Mouse (Mus musculus) adrenal gland, postnatal 4 days (tissue): ENCODE measurements around the gene Park7. TPM values are rescaled to one million over a fixed set of nuclear protein-coding genes. Genes with fewer than 3 reads are reported as not detected.

Experiments used
- DNase-seq, 2 experiments: peaks; one replicate each; pipeline ENCODE4 v3.0.0; 2021 to 2022; ENCODE audit warnings: low spot score in 2 of 2, mixed read lengths in 2 of 2
- long read RNA-seq, 2 experiments: library from polyadenylated mRNA; stranded (forward); transcript quantifications; one replicate each; pipeline ENCODE4 v2.0.0; 2021
- total RNA-seq, 2 experiments: library from RNA; stranded (reverse); gene quantifications; 2 replicates each; pipeline ENCODE4 v1.2.3; 2021

Gene Park7
- total RNA-seq = 100 to 1,000 TPM; 252 to 253 TPM
- long read RNA-seq, experiment 1, transcript Park7-204 (7 exons, 882 nt) = minor isoform, 5 of 367 reads
- long read RNA-seq, experiment 1, transcript Park7-201 (7 exons, 908 nt) = major isoform, 298 of 367 reads
- long read RNA-seq, experiment 1, partial matches to known transcripts = 11 of 367 reads
- long read RNA-seq, experiment 1, other reads (novel, unspliced or antisense) = 50 of 367 reads
- long read RNA-seq, experiment 2, transcript Park7-204 (7 exons, 882 nt) = minor isoform, 5 of 395 reads
- long read RNA-seq, experiment 2, transcript Park7-201 (7 exons, 908 nt) = major isoform, 270 of 395 reads
- long read RNA-seq, experiment 2, partial matches to known transcripts = 11 of 395 reads
- long read RNA-seq, experiment 2, other reads (novel, unspliced or antisense) = 107 of 395 reads

- peak; percentile 91 to 94 for DNase-seq
Measured at GRCm38 (mm10) chr4:150914290-150914733, at the start of gene Park7, which contains the start of gene Tnfrsf9. Gene Park7 (minus strand): TSS chr4:150914437. Gene Tnfrsf9 (plus strand): TSS chr4:150914562.

DNA sequence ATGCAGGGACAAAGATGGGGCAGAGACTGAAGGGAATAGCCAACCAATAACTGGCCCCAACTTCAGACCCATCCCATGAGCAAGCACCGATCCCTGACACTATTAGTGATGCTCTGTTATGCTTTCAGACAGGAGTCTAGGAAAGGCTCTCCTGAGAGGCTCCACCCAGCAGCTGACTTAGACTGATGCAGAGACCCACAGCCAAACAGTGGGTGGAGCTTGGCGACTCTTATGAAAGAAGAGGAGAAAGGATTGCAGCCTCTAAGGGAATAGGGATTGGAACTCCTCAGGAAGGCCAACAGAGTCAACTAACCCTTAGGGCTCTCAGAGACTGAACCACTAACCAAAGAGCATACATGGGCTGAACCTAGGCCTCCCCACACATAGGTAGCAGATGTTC lies 49.5 kb upstream of the Park7 start:
- DNase-seq = no peak

DNA sequence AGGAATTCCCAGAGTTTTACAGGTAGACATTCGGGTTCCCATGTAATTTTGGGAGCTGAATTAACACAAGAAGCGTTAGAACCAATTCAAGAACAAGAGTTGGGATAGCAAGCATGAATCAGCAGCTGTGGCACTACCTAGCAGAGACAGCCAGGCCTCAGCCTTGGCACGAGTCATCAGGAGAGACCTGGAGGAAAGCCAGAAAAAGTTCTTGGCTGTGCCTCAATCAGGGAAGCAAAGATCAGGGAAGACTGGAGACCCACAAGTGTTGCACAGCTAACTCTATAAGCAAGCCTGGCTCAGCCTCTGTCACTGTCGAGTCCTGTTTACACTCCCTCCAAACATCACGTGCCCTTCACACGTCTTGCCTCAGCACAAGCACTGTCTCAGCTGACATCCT lies 48.0 kb upstream of the Park7 start:
- DNase-seq = peak in 1 of 2 experiments; percentile 42

DNA sequence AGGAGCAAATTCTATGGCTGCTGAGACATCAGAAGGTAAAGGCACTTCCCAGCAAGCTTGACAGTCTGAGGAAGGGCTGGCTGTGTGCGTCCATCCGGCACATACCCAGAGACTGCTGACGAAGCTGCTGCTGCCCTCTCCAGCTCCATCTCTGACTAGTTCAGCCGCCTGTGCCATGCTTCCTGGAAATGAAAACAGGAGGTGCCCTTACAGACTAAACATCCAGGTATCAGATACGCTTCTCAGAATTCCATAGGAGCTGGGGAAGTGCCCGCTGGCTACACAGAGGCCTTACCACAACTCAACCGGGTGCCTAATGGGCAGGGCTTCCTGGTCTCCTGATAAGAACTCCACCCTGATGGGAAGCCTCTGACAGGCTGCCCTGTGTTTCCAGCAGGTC lies 44.3 kb upstream of the Park7 start:
- DNase-seq = no peak

- DNase-seq = no peak
Measured at GRCm38 (mm10) chr4:150957106-150957458, 42.8 kb upstream of the Park7 start.

DNA sequence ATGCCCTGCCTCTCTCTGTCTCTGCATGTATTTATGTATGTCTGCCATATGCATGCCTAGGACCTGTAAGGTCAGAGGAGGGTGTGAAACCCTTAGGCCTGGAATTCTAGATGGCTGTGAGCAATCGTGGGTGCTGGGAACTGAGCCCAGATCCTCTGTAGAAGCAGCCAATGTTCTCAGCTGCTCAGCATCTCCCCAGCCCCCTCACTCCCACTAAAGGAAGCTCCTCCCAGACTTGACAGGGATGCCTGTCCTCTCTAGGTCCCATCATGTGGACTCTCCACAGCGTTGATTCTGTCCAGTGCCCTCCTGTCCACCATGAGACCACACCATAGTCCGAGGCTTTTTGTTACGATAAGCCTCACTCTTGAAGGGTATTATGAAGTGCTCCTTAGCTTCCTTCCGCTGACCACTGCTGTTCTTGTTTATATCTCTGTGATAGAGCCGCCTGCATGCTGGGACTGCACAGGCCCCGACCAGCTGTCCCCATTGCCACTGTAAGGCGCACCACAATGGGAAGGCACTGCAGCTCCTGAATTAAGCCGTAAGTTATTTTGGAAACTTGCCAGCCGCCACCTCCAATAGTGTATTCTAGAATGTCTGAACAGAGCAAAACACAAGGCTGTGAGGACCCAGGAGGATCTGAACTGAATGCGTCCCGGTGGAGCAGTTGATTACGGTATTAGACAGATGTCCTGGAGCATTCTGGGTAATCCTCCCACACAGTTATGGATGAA lies 42.3 kb upstream of the Park7 start:
- no peak for DNase-seq

- DNase-seq = no peak
Measured at GRCm38 (mm10) chr4:150950972-150951371, 36.7 kb upstream of the Park7 start.

- no peak for DNase-seq
Measured at GRCm38 (mm10) chr4:150944707-150945106, 30.5 kb upstream of the Park7 start.

DNA sequence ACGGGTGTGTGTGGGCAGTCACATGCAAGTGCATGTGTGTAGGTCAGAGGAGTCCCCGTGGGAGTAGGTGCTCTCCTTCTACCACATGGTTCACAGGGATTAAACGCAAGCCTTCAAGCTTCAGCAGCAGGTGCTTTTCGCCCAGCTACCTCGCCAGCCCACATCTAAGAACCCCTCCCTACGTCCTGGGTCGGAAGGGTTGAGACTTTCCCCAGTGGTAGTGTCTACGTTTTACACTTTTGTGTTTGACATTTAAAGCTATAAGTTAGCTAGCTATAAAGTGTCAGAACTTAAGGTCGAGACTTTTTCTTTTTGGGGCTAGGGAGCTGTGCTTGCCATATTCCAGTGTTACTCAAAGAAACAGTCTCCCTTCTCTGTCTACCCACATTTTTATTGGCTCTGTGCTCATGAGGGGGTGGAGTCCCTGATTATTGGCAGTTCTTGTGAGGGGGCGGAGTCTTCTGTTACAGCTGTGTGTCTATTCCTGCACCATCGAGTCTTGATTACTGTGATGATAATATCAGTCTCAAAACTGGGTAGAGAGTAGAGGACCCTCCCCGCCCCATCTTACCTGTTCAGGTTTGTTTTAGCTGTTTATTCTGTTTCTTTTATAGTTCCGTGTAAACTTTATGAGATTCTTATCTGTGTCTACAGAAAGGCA lies 25.9 kb upstream of the Park7 start:
- no peak for DNase-seq

DNA sequence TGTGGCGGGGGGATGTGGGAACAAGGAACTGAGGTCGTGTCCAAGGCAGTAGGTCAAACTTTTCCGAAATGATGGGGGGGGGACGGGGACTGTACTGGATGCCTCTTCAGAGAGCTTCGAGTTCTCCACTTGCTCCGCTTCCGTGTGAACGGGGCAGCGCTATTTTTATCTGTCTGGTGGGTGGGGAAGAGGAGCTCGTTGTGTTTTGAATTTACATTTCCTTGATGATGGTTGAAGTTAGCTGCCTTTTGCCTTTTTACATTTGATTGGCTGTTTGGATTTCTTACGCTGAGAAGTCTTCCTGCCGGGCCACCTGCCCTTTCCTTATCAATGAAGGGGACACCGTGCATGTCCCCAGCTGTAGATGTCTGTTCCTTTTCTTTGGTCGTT lies 23.8 kb upstream of the Park7 start:
- DNase-seq = no peak

DNA sequence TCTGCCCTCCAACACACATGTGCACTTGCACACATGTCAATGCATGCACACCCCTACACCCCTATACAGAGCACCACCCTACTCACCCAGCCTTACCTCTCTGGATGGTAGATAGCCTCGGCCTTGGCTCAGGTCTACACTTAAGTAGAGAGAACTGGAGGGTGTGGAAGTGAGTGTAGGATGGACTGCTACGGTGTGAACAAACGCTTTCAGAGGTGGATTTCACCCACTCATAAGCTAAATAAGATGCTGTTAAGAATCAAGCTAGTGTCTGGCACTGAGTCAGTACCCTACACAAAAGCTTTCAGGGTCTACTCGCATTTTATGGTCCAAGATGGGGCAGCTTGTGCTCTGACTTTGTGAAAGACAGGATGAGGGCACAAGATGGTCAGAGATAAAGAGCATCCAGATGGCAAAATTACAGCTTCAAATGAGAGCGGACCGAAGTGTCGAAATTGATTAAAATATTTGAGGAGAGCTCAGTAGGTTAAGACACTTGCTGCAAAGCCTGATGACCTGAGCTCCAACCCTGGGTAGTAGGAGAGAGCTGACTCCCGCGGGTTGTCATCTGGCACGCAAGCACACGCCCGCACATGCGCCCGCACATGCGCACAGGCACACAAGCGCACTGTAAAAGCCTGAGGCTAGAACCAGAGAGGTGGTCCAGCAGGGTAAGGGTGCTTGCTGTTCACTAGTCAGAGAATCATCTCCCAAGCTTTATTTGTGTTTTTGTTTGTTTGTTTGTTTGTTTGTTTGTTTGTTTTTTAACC lies 23.2 kb upstream of the Park7 start:
- DNase-seq = no peak

DNA sequence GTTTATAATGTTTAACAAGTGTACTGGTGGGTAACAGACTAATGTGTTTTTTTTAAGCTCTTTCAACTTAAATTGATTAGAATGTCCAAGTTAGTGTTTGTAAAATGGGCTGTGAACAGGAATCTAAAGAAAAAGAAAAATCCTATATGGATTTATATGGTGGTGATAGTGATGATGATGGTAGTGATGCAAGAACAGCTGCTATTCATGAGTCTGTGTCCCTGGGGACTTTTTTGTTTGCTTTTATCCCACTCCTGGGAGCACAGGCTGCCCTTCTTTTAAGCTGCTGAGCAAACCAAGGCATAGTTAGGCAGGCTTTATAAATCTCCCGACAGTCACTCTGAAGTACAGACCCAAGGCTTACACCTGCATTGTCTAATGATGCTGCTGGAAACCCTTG lies 19.3 kb upstream of the Park7 start:
- DNase-seq = no peak

- DNase-seq = no peak
Measured at GRCm38 (mm10) chr4:150927789-150928188, 13.6 kb upstream of the Park7 start.

- DNase-seq = no peak
Measured at GRCm38 (mm10) chr4:150926924-150927705, 12.9 kb upstream of the Park7 start.

DNA sequence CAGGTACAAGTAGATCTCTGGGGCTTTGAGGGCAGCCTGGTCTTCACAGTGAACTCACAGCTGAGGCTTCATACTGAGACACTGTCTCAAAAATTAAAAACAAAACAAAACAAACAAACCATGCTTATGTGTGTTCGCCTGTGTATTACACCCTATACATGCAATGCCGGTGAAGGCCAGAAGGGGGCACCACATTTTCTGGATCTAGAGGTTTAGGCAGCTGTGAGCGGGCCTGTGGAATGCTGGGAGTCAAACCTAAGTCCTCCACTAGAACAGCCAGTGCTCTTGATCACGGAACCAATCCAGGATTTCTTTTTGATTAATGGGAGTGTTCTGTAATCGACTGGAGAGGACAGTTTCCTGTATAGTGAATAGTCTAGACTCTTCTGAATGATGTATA lies 11.7 kb upstream of the Park7 start:
- no peak for DNase-seq

DNA sequence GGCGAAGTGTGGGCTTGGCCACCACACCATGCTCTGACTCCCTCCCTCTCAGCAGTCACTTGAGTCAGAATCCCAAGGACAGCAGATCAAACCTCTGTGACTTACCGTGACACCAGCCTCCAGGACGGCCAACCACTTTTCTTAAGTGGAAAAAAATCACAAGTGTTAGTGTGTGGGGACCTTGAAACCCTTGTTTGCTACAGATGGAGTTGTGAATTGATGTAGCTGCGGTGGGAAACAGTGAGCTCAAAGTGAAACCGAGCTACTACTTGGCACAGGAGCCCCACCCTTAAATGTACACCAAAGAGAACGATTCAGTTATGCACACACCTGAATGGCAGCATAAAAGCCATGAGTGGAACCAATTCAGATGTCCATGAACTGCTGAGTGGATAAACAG lies 10.7 kb upstream of the Park7 start:
- no peak for DNase-seq

GRCm38 (mm10) chr4:150924308-150924707 lies 10.1 kb upstream of the Park7 start:
- DNase-seq = no peak

DNA sequence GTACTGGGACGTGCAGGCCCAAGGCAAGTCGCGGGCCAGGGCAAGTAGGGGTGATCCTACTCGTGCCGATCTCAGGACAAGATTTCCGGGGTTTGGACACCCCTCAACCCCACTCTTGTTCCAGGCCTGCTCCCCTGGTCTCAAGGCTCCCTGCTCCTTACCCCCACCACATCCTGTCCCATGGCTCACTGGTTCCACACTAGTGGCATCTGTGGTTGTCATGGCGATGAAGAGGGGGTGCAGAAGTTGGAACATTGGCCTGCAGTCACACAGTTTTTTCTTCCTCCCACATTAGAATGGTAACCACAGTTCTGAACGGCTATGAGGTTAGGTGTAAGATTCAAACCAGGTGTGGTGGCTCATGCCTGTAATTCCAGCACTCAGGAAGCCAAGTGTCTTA lies 7.0 kb upstream of the Park7 start:
- no peak for DNase-seq

- DNase-seq = no peak
Measured at GRCm38 (mm10) chr4:150917336-150918027, 3.2 kb upstream of the Park7 start.
